Mouse (Mus musculus): ENCODE results near the gene Olfr698.
"Not testable (repeated sequence)": the region's sequence is repeated elsewhere in the genome, so short reads cannot be mapped to it uniquely, and the experiment has no call there.

DNA sequence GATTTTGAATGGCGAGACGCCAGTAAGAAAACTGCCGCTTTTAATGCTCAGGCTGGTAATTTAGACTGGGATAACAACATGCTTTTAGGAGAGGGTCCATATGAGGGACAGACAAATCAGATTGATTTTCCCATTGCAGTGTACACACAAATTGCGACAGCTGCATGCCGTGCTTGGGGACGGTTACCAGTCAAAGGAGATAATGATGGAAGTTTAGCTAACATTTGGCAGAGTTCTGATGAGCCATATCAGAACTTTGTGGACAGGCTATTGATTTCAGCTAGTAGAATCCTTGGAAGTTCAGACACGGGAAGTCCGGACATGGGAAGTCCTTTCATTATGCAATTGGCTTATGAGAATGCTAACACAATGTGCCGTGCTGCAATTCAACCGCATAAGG, 47.5 kb downstream of the Olfr698 start:
- not testable (repeated sequence) for TF ChIP-seq CTCF (IDR thresholded peaks at IDR 0.05; ENCODE audit: insufficient read depth, low read length); POLR2A (IDR thresholded peaks at IDR 0.05; ENCODE audit: borderline replicate concordance, extremely low read depth, low read depth, low read length)

Measured in lung, adult 2 months (tissue).